Mouse (Mus musculus) forebrain, embryonic 11.5 days (tissue): Measurements from ENCODE around the gene Gm5269. TPM values are rescaled to one million over a fixed set of nuclear protein-coding genes. Genes with fewer than 3 reads are reported as not detected.

Experiments used
- ATAC-seq: fragments of 200-750 bp; cut with Nextera tagmentation; replicated peaks from 2 replicates; pipeline ENCODE4 v1.8.0; 2017; ENCODE audit warnings: moderate TSS enrichment; ENCODE audit not compliant: low FRiP score
- DNase-seq: peaks from one replicate; pipeline ENCODE4 v3.0.0-alpha.2; 2017; ENCODE audit warnings: low spot score
- H3K27ac ChIP-seq: fragments of 300-500 bp; sonication (generic); 2 replicates; pipeline ENCODE4 v1.5.1; 2014; ENCODE audit warnings: low read depth, low read length
- H3K27me3 ChIP-seq: fragments of 300-500 bp; sonication (generic); 2 replicates; pipeline ENCODE4 v1.6.1; 2014; ENCODE audit warnings: mild to moderate bottlenecking, low read length, mixed read lengths; ENCODE audit not compliant: control insufficient read depth, insufficient read depth
- H3K36me3 ChIP-seq: fragments of 300-500 bp; sonication (generic); 2 replicates; pipeline ENCODE4 v1.6.1; 2014; ENCODE audit warnings: mild to moderate bottlenecking, low read length, moderate library complexity, mixed read lengths; ENCODE audit not compliant: control insufficient read depth, insufficient read depth
- H3K4me1 ChIP-seq: fragments of 300-500 bp; sonication (generic); replicated peaks from 2 replicates; pipeline ENCODE4 v1.6.1; 2014; ENCODE audit warnings: low read length, mixed read lengths; ENCODE audit not compliant: control insufficient read depth, insufficient read depth
- H3K4me2 ChIP-seq: fragments of 300-500 bp; sonication (generic); 2 replicates; pipeline ENCODE4 v1.6.1; 2014; ENCODE audit warnings: low read depth, mild to moderate bottlenecking, low read length, moderate library complexity, mixed read lengths; ENCODE audit not compliant: severe bottlenecking
- H3K4me3 ChIP-seq: fragments of 300-500 bp; sonication (generic); 2 replicates; pipeline ENCODE4 v1.5.1; 2014; ENCODE audit warnings: low read depth, low read length
- H3K9ac ChIP-seq: fragments of 300-500 bp; sonication (generic); 2 replicates; pipeline ENCODE4 v1.6.1; 2014; ENCODE audit warnings: low read length
- H3K9me3 ChIP-seq: fragments of 300-500 bp; sonication (generic); 2 replicates; pipeline ENCODE4 v1.6.1; 2016; ENCODE audit warnings: low read length, mixed read lengths; ENCODE audit not compliant: control insufficient read depth
- WGBS: fragments of 180-500 bp; shearing (Covaris S2); extraction: QIAGEN DNeasy Blood & Tissue Kit; methylation state at CpG from one replicate; pipeline ENCODE4 v1.1.7; 2014; 5-methylcytosine and 5-hydroxymethylcytosine counted together
- polyA plus RNA-seq: library from polyadenylated mRNA; unstranded; fragments of >200 nt; fragmentation: Nextera tagmentation; extraction: Ambion mirVana; gene quantifications from 2 replicates; pipeline ENCODE4 v1.2.1, GENCODE M21; 2014

The Gm5269 gene
- polyA plus RNA-seq, 1 experiment from 2014 or later = not detected

- no peak overlapping the region for H3K27ac ChIP-seq
- no peak overlapping the region for H3K4me3 ChIP-seq
- DNase-seq (no peak), ATAC-seq (no peak)
- H3K9me3 ChIP-seq = no peaks in the 10 kb centered on the region
- no peaks in the 10 kb centered on the region for H3K36me3 ChIP-seq
- 81% methylated on average over 2 of the region's 2 CpGs for WGBS
- H3K4me2 ChIP-seq = no peak overlapping the region
- H3K27me3 ChIP-seq = no peaks in the 10 kb centered on the region
- H3K9ac ChIP-seq = no peak overlapping the region
- H3K4me1 ChIP-seq = no peaks in the 10 kb centered on the region
Measured at GRCm38 (mm10) chr1:45875640-45876039, 14.4 kb downstream of the Gm5269 start.

GRCm38 (mm10) chr1:45873250-45873649 is 16.8 kb downstream of the Gm5269 start:
- Histone ChIP-seq H3K27ac (no peak overlapping the region), H3K9me3 (no peaks in the 10 kb centered on the region), H3K4me2 (no peak overlapping the region), H3K4me1 (no peaks in the 10 kb centered on the region), H3K27me3 (no peaks in the 10 kb centered on the region), H3K4me3 (no peak overlapping the region), H3K9ac (no peak overlapping the region), H3K36me3 (no peaks in the 10 kb centered on the region)
- 89% methylated on average over 2 of the region's 2 CpGs for WGBS
- ATAC-seq (no peak), DNase-seq (no peak)

GRCm38 (mm10) chr1:45868479-45869137 is 21.5 kb downstream of the Gm5269 start:
- Histone ChIP-seq H3K9me3 (no peaks in the 10 kb centered on the region), H3K27me3 (no peaks in the 10 kb centered on the region), H3K4me1 (no peaks in the 10 kb centered on the region), H3K27ac (no peak overlapping the region), H3K36me3 (no peaks in the 10 kb centered on the region), H3K4me2 (no peak overlapping the region), H3K4me3 (no peak overlapping the region), H3K9ac (no peak overlapping the region)
- 85% methylated on average over 3 of the region's 3 CpGs for WGBS
- ATAC-seq = no peak
- no peak for DNase-seq

GRCm38 (mm10) chr1:45868050-45868449 is 22.0 kb downstream of the Gm5269 start:
- Histone ChIP-seq H3K4me3 (no peak overlapping the region), H3K27me3 (no peaks in the 10 kb centered on the region), H3K36me3 (no peaks in the 10 kb centered on the region), H3K9ac (no peak overlapping the region), H3K9me3 (no peaks in the 10 kb centered on the region), H3K27ac (no peak overlapping the region), H3K4me2 (no peak overlapping the region), H3K4me1 (no peaks in the 10 kb centered on the region)
- DNase-seq (no peak), ATAC-seq (no peak)
- WGBS = 86% methylated on average over 1 of the region's 1 CpGs

- Histone ChIP-seq H3K9me3 (no peaks in the 10 kb centered on the region), H3K4me3 (no peak overlapping the region), H3K27me3 (no peaks in the 10 kb centered on the region), H3K4me1 (no peaks in the 10 kb centered on the region), H3K9ac (no peak overlapping the region), H3K36me3 (no peaks in the 10 kb centered on the region), H3K4me2 (no peak overlapping the region), H3K27ac (no peak overlapping the region)
- ATAC-seq (no peak), DNase-seq (no peak)
- 73% methylated on average over 3 of the region's 3 CpGs for WGBS
Measured at GRCm38 (mm10) chr1:45866288-45867018, 23.6 kb downstream of the Gm5269 start.

GRCm38 (mm10) chr1:45865727-45866126 is 24.3 kb downstream of the Gm5269 start:
- Histone ChIP-seq H3K4me3 (no peak overlapping the region), H3K36me3 (no peaks in the 10 kb centered on the region), H3K9ac (no peak overlapping the region), H3K4me1 (no peaks in the 10 kb centered on the region), H3K27me3 (no peaks in the 10 kb centered on the region), H3K9me3 (no peaks in the 10 kb centered on the region), H3K4me2 (no peak overlapping the region), H3K27ac (no peak overlapping the region)
- 74% methylated on average over 5 of the region's 5 CpGs for WGBS
- ATAC-seq = no peak
- no peak for DNase-seq

GRCm38 (mm10) chr1:45865316-45865715 is 24.8 kb downstream of the Gm5269 start:
- WGBS = 63% methylated on average over 1 of the region's 1 CpGs
- Histone ChIP-seq H3K4me3 (no peak overlapping the region), H3K9me3 (no peaks in the 10 kb centered on the region), H3K27me3 (no peaks in the 10 kb centered on the region), H3K4me2 (no peak overlapping the region), H3K27ac (no peak overlapping the region), H3K9ac (no peak overlapping the region), H3K4me1 (no peaks in the 10 kb centered on the region), H3K36me3 (no peaks in the 10 kb centered on the region)
- no peak for DNase-seq
- ATAC-seq = no peak

- ATAC-seq (no peak), DNase-seq (no peak)
- Histone ChIP-seq H3K27ac (no peak overlapping the region), H3K27me3 (no peaks in the 10 kb centered on the region), H3K9ac (no peak overlapping the region), H3K4me3 (no peak overlapping the region), H3K4me1 (no peaks in the 10 kb centered on the region), H3K9me3 (no peaks in the 10 kb centered on the region), H3K4me2 (no peak overlapping the region), H3K36me3 (no peaks in the 10 kb centered on the region)
- 75% methylated on average over 4 of the region's 4 CpGs for WGBS
Measured at GRCm38 (mm10) chr1:45864564-45865014, 25.5 kb downstream of the Gm5269 start.

GRCm38 (mm10) chr1:45863641-45864040 is 26.4 kb downstream of the Gm5269 start:
- no peak overlapping the region for H3K4me3 ChIP-seq
- H3K9ac ChIP-seq = no peak overlapping the region
- H3K4me2 ChIP-seq = no peak overlapping the region
- no peak for DNase-seq
- H3K27me3 ChIP-seq = no peaks in the 10 kb centered on the region
- no peaks in the 10 kb centered on the region for H3K36me3 ChIP-seq
- H3K9me3 ChIP-seq = no peaks in the 10 kb centered on the region
- ATAC-seq = no peak
- WGBS = 92% methylated on average over 3 of the region's 3 CpGs
- no peaks in the 10 kb centered on the region for H3K4me1 ChIP-seq
- H3K27ac ChIP-seq = no peak overlapping the region
